Mouse (Mus musculus) ES-Bruce4 (cell line): Measurements from ENCODE around the gene Axdnd1.

ENCODE experiments used
- CTCF ChIP-seq: IDR thresholded peaks from one replicate; pipeline ENCODE4 v1.8.1; 2011; ENCODE audit warnings: low read depth, low read length
- EP300 ChIP-seq: IDR thresholded peaks from 2 replicates; pipeline ENCODE4 v1.6.1; 2011; ENCODE audit warnings: low read depth, low read length; ENCODE audit not compliant: insufficient read depth
- POLR2A ChIP-seq: IDR thresholded peaks from one replicate; pipeline ENCODE4 v1.8.1; 2011; ENCODE audit warnings: low read length; ENCODE audit not compliant: insufficient read depth

- TF ChIP-seq POLR2A: no peak
- TF ChIP-seq EP300: no peak
- TF ChIP-seq CTCF: no peak
These were observed 2.5 kb upstream of the Axdnd1 start for GRCm38 (mm10) chr1:156423493-156423892.
